Mouse (Mus musculus): ENCODE data around the gene Efr3b. TPM values are rescaled to one million over a fixed set of nuclear protein-coding genes. Genes with fewer than 3 reads are reported as not detected.

Efr3b gene
- polyA plus RNA-seq, 1 experiment, result 21.4 TPM

GRCm38 (mm10) chr12:4075407-4075806, 36.7 kb upstream of the Efr3b start:
- H3K27ac ChIP-seq (ENCODE audit: insufficient read depth, low read depth, low read length), result no peak overlapping the region
- H3K27me3 ChIP-seq (ENCODE audit: control insufficient read depth, insufficient read depth, low read length), result no peaks in the 10 kb centered on the region

DNA sequence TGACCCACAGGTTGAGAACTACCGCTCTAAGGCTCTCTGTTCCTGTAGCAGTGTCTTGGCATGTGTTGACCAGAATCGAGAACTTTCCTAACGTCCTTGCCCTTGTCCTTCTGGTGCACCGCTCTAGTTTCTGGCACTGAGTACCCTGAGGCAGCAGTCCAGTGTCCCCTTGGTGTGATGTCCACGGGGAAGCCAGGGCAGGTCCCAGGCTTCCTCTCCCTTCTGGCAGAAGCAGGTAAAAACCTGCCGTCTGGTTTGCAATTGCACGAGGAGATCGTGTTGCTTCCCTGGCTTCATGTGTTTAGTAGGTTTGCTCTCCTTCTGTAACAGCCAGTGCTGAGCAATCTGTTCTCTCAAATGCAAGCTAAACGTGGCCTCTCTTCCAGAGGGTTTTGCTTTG, 33.0 kb upstream of the Efr3b start:
- Histone ChIP-seq H3K36me3 (ENCODE audit: control insufficient read depth, insufficient read depth, low read length) (no peaks in the 10 kb centered on the region), H3K4me1 (ENCODE audit: control insufficient read depth, insufficient read depth, insufficient read length, low read length) (no peaks in the 10 kb centered on the region), H3K27ac (ENCODE audit: insufficient read depth, low read depth, low read length) (no peak overlapping the region), H3K27me3 (ENCODE audit: control insufficient read depth, insufficient read depth, low read length) (no peaks in the 10 kb centered on the region), H3K4me3 (ENCODE audit: low read depth, low read length) (no peak overlapping the region)
- WGBS, result 73% methylated on average over 9 of the region's 9 CpGs
- TF ChIP-seq POLR2A (IDR thresholded peaks at IDR 0.05; ENCODE audit: low read depth, low read length), result no peak
- TF ChIP-seq CTCF (IDR thresholded peaks at IDR 0.05; ENCODE audit: extremely low read depth, insufficient read length, insufficient replicate concordance, low read depth, low read length), result no peak

More at GRCm38 (mm10) chr12:4075407-4075806, 36.7 kb upstream of the Efr3b start:
- Histone ChIP-seq H3K4me1 (ENCODE audit: control insufficient read depth, insufficient read depth, insufficient read length, low read length) (no peaks in the 10 kb centered on the region), H3K36me3 (ENCODE audit: control insufficient read depth, insufficient read depth, low read length) (no peaks in the 10 kb centered on the region), H3K4me3 (ENCODE audit: low read depth, low read length) (no peak overlapping the region)
- TF ChIP-seq POLR2A (IDR thresholded peaks at IDR 0.05; ENCODE audit: low read depth, low read length), result no peak
- TF ChIP-seq CTCF (IDR thresholded peaks at IDR 0.05; ENCODE audit: extremely low read depth, insufficient read length, insufficient replicate concordance, low read depth, low read length), result no peak
- 57% methylated on average over 8 of the region's 8 CpGs for WGBS

- Histone ChIP-seq H3K36me3 (ENCODE audit: control insufficient read depth, insufficient read depth, low read length) (no peaks in the 10 kb centered on the region), H3K4me3 (ENCODE audit: low read depth, low read length) (no peak overlapping the region), H3K4me1 (ENCODE audit: control insufficient read depth, insufficient read depth, insufficient read length, low read length) (no peaks in the 10 kb centered on the region), H3K27ac (ENCODE audit: insufficient read depth, low read depth, low read length) (no peak overlapping the region), H3K27me3 (ENCODE audit: control insufficient read depth, insufficient read depth, low read length) (no peaks in the 10 kb centered on the region)
- 77% methylated on average over 4 of the region's 4 CpGs for WGBS
- no peak for TF ChIP-seq POLR2A (IDR thresholded peaks at IDR 0.05; ENCODE audit: low read depth, low read length)
- TF ChIP-seq CTCF (IDR thresholded peaks at IDR 0.05; ENCODE audit: extremely low read depth, insufficient read length, insufficient replicate concordance, low read depth, low read length), result no peak
These were observed 29.8 kb upstream of the Efr3b start for GRCm38 (mm10) chr12:4068551-4068950.

DNA sequence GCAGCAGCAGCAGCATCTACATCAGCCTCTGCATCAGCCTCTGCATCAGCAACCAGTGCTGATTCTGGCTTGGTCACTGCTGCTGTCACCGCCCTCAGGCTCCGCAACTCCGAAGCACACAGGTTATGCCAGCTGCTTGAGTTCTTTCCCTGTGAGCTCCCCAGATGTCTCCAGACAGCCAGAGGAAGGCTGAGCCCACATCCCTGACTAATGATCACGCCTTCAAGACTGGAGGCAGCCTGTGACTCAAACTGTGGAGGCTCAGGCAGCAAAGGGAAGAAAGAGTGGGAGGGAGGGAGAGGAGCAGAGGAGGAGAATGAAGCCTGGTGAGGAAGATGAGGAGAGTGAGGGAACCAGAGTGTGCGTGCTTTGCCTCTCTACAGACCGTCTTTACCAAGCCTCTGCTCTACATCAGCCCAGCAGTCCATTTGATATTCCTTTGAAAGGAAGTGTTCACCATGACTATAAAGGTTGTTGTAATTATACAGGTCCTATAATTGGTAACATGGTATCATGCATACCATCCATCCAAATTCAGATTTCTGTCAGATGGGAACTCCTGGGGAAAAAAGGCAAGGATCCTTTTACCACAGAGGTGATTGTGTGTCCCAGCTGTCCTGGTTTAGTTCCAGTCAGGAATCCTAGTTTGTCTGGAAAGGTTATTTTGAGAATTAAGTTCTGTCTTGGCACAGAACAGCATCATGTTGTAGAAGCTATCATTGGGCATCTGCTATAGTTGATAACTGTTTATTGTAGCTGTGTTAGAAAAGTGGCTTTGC, 28.2 kb upstream of the Efr3b start:
- no peaks in the 10 kb centered on the region for H3K27me3 ChIP-seq (ENCODE audit: control insufficient read depth, insufficient read depth, low read length)
- no peak for TF ChIP-seq CTCF (IDR thresholded peaks at IDR 0.05; ENCODE audit: extremely low read depth, insufficient read length, insufficient replicate concordance, low read depth, low read length)
- no peak for TF ChIP-seq POLR2A (IDR thresholded peaks at IDR 0.05; ENCODE audit: low read depth, low read length)
- no peak overlapping the region for H3K4me3 ChIP-seq (ENCODE audit: low read depth, low read length)
- no peaks in the 10 kb centered on the region for H3K4me1 ChIP-seq (ENCODE audit: control insufficient read depth, insufficient read depth, insufficient read length, low read length)
- no peaks in the 10 kb centered on the region for H3K36me3 ChIP-seq (ENCODE audit: control insufficient read depth, insufficient read depth, low read length)
- 79% methylated on average over 6 of the region's 6 CpGs for WGBS
- no peak overlapping the region for H3K27ac ChIP-seq (ENCODE audit: insufficient read depth, low read depth, low read length)

DNA sequence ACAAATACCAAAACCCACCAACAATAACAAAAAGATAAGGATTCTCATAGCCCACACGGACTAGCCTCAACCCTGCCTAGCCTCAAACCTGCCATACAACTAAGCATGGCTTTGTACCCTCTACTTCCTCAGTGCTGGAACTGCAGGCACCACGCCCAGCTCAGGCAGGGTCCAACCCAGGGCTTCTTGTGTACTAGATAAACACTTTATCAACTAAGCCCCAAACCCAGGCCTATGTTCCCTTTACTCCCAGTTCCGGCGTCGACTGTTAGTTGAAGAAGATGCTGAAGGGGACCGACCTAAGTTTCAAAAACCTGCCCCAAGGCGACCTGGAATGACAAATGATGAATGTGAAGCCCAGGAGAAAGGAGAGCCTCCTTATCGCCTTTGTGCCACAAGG, 27.2 kb upstream of the Efr3b start:
- Histone ChIP-seq H3K4me3 (ENCODE audit: low read depth, low read length) (no peak overlapping the region), H3K36me3 (ENCODE audit: control insufficient read depth, insufficient read depth, low read length) (no peaks in the 10 kb centered on the region), H3K4me1 (ENCODE audit: control insufficient read depth, insufficient read depth, insufficient read length, low read length) (no peaks in the 10 kb centered on the region), H3K27ac (ENCODE audit: insufficient read depth, low read depth, low read length) (no peak overlapping the region), H3K27me3 (ENCODE audit: control insufficient read depth, insufficient read depth, low read length) (no peaks in the 10 kb centered on the region)
- 53% methylated on average over 8 of the region's 8 CpGs for WGBS
- no peak for TF ChIP-seq CTCF (IDR thresholded peaks at IDR 0.05; ENCODE audit: extremely low read depth, insufficient read length, insufficient replicate concordance, low read depth, low read length)
- TF ChIP-seq POLR2A (IDR thresholded peaks at IDR 0.05; ENCODE audit: low read depth, low read length), result no peak

GRCm38 (mm10) chr12:4065498-4065897, 26.8 kb upstream of the Efr3b start:
- 91% methylated on average over 2 of the region's 2 CpGs for WGBS
- H3K36me3 ChIP-seq (ENCODE audit: control insufficient read depth, insufficient read depth, low read length), result no peaks in the 10 kb centered on the region
- no peaks in the 10 kb centered on the region for H3K27me3 ChIP-seq (ENCODE audit: control insufficient read depth, insufficient read depth, low read length)
- no peak overlapping the region for H3K27ac ChIP-seq (ENCODE audit: insufficient read depth, low read depth, low read length)
- TF ChIP-seq CTCF (IDR thresholded peaks at IDR 0.05; ENCODE audit: extremely low read depth, insufficient read length, insufficient replicate concordance, low read depth, low read length) (no peak), POLR2A (IDR thresholded peaks at IDR 0.05; ENCODE audit: low read depth, low read length) (no peak)
- no peak overlapping the region for H3K4me3 ChIP-seq (ENCODE audit: low read depth, low read length)
- H3K4me1 ChIP-seq (ENCODE audit: control insufficient read depth, insufficient read depth, insufficient read length, low read length), result no peaks in the 10 kb centered on the region

GRCm38 (mm10) chr12:4059683-4060082, 21.0 kb upstream of the Efr3b start:
- no peak overlapping the region for H3K4me3 ChIP-seq (ENCODE audit: low read depth, low read length)
- 71% methylated on average over 4 of the region's 4 CpGs for WGBS
- TF ChIP-seq CTCF (IDR thresholded peaks at IDR 0.05; ENCODE audit: extremely low read depth, insufficient read length, insufficient replicate concordance, low read depth, low read length) (no peak), POLR2A (IDR thresholded peaks at IDR 0.05; ENCODE audit: low read depth, low read length) (no peak)
- no peaks in the 10 kb centered on the region for H3K4me1 ChIP-seq (ENCODE audit: control insufficient read depth, insufficient read depth, insufficient read length, low read length)
- no peaks in the 10 kb centered on the region for H3K36me3 ChIP-seq (ENCODE audit: control insufficient read depth, insufficient read depth, low read length)
- no peaks in the 10 kb centered on the region for H3K27me3 ChIP-seq (ENCODE audit: control insufficient read depth, insufficient read depth, low read length)
- H3K27ac ChIP-seq (ENCODE audit: insufficient read depth, low read depth, low read length), result no peak overlapping the region

Data from small intestine, adult 2 months (tissue).